Mouse (Mus musculus) bone marrow macrophage, adult 2 months (primary cell): ENCODE results near the gene Mycn.

Experiments
- CTCF ChIP-seq: IDR thresholded peaks from 2 replicates; pipeline ENCODE4 v1.5.1; 2012; ENCODE audit warnings: low read depth, mild to moderate bottlenecking, low read length, moderate library complexity
- POLR2A ChIP-seq: IDR thresholded peaks from 2 replicates; pipeline ENCODE4 v1.6.1; 2012; ENCODE audit warnings: mild to moderate bottlenecking, low read depth, low read length, borderline replicate concordance

DNA sequence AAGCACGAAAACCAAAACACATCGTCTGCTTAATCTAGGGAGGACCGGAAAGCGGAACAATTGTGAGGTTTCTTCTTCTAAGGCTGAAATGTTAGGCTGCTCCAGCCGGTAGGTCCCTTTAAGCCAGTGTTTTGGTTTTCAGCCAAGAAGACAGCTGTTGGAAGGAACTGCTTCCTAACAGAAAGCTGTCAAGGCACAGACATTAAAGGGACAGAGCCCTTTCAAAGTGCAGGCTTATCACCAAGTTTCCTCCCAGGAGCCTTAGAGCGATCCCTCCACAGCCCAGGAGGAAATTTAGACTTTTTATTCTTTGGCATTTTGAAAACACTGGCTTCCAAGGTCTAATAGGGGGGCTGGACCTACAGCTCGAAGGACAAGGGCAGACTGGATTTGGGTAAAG lies 3.4 kb downstream of the Mycn start:
- TF ChIP-seq CTCF (no peak), POLR2A (no peak)
